Mouse (Mus musculus) limb, embryonic 14.5 days (tissue): ENCODE data around the gene Mrps26. TPM values are rescaled to one million over a fixed set of nuclear protein-coding genes. Genes with fewer than 3 reads are reported as not detected.

Experiments used
- ATAC-seq: fragments of 200-750 bp; cut with Nextera tagmentation; 2 replicates; pipeline ENCODE4 v1.8.0; 2017; ENCODE audit warnings: low read depth, moderate number of reproducible peaks, moderate TSS enrichment; ENCODE audit not compliant: low FRiP score
- DNase-seq: peaks from one replicate; pipeline ENCODE4 v3.0.0-alpha.2; 2015; ENCODE audit warnings: low spot score
- H3K27ac ChIP-seq: fragments of 300-500 bp; sonication (generic); replicated peaks from 2 replicates; pipeline ENCODE4 v1.5.1; 2014; ENCODE audit warnings: low read depth, mild to moderate bottlenecking, low read length, moderate library complexity, mixed read lengths
- H3K27me3 ChIP-seq: fragments of 300-500 bp; sonication (generic); 2 replicates; pipeline ENCODE4 v1.6.1; 2014; ENCODE audit warnings: low read length, mixed read lengths; ENCODE audit not compliant: control insufficient read depth, insufficient read depth
- H3K36me3 ChIP-seq: fragments of 300-500 bp; sonication (generic); 2 replicates; pipeline ENCODE4 v1.6.1; 2014; ENCODE audit warnings: mild to moderate bottlenecking, low read length, moderate library complexity, mixed read lengths; ENCODE audit not compliant: control insufficient read depth, insufficient read depth
- H3K4me1 ChIP-seq: fragments of 300-500 bp; sonication (generic); 2 replicates; pipeline ENCODE4 v1.6.1; 2014; ENCODE audit warnings: antibody characterized with exemption, low read length, mixed read lengths; ENCODE audit not compliant: control insufficient read depth, insufficient read depth
- H3K4me2 ChIP-seq: fragments of 300-500 bp; sonication (generic); replicated peaks from 2 replicates; pipeline ENCODE4 v1.6.1; 2014; ENCODE audit warnings: low read depth, mild to moderate bottlenecking, low read length, moderate library complexity; ENCODE audit not compliant: severe bottlenecking
- H3K4me3 ChIP-seq: fragments of 300-500 bp; sonication (generic); replicated peaks from 2 replicates; pipeline ENCODE4 v1.5.1; 2014; ENCODE audit warnings: low read length
- H3K9ac ChIP-seq: fragments of 300-500 bp; sonication (generic); 2 replicates; pipeline ENCODE4 v1.6.1; 2014; ENCODE audit warnings: mild to moderate bottlenecking, low read depth, low read length, moderate library complexity; ENCODE audit not compliant: severe bottlenecking
- H3K9me3 ChIP-seq: fragments of 300-500 bp; sonication (generic); 2 replicates; pipeline ENCODE4 v1.6.1; 2016; ENCODE audit warnings: low read length; ENCODE audit not compliant: control insufficient read depth
- POLR2A ChIP-seq: fragments of 200-500 bp; IDR thresholded peaks from 2 replicates; pipeline ENCODE4 v1.8.0; 2012; ENCODE audit warnings: inconsistent platforms, mild to moderate bottlenecking, moderate library complexity, borderline replicate concordance; ENCODE audit not compliant: insufficient read depth, insufficient read length; ENCODE audit errors: extremely low read depth
- WGBS: fragments of 180-500 bp; shearing (Covaris S2); extraction: QIAGEN DNeasy Blood & Tissue Kit; methylation state at CpG from one replicate; pipeline ENCODE4 v1.1.7; 2014; 5-methylcytosine and 5-hydroxymethylcytosine counted together
- polyA plus RNA-seq, 2 experiments: library from polyadenylated mRNA; depleted of rRNA in 1 of 2; stranded (reverse) in 1 of 2; unstranded in 1 of 2; fragments of >200 nt; fragmentation: Nextera tagmentation in 1 of 2; extraction: Ambion mirVana in 1 of 2; gene quantifications; 2 replicates each; pipeline versions ENCODE4 v1.2.1 to v1.2.3; 2012 to 2014

Gene Mrps26
- polyA plus RNA-seq, 2 experiments, result 77.9 to 102 TPM

GRCm38 (mm10) chr2:130538876-130539546, 24.5 kb upstream of the Mrps26 start:
- H3K4me2 ChIP-seq, result no peak overlapping the region
- no peak for ATAC-seq
- no peaks in the 10 kb centered on the region for H3K4me1 ChIP-seq
- peaks cover 86% of the 10 kb centered on the region for H3K36me3 ChIP-seq
- no peak overlapping the region for H3K27ac ChIP-seq
- no peaks in the 10 kb centered on the region for H3K9me3 ChIP-seq
- no peak overlapping the region for H3K9ac ChIP-seq
- H3K27me3 ChIP-seq, result no peaks in the 10 kb centered on the region
- no peak for DNase-seq
- no peak overlapping the region for H3K4me3 ChIP-seq
- TF ChIP-seq POLR2A, result no peak
- 92% methylated on average over 8 of the region's 8 CpGs for WGBS

- no peak for DNase-seq
- Histone ChIP-seq H3K4me3 (no peak overlapping the region), H3K36me3 (peaks cover 87% of the 10 kb centered on the region), H3K9me3 (no peaks in the 10 kb centered on the region), H3K27ac (no peak overlapping the region), H3K9ac (no peak overlapping the region), H3K4me1 (no peaks in the 10 kb centered on the region), H3K27me3 (no peaks in the 10 kb centered on the region), H3K4me2 (no peak overlapping the region)
- ATAC-seq, result no peak
- 96% methylated on average over 9 of the region's 9 CpGs for WGBS
- no peak for TF ChIP-seq POLR2A
Measured at GRCm38 (mm10) chr2:130540266-130540665, 23.3 kb upstream of the Mrps26 start.

- TF ChIP-seq POLR2A, result no peak
- H3K9me3 ChIP-seq, result no peaks in the 10 kb centered on the region
- WGBS, result 85% methylated on average over 8 of the region's 8 CpGs
Measured at GRCm38 (mm10) chr2:130546957-130547356, 16.6 kb upstream of the Mrps26 start.

GRCm38 (mm10) chr2:130554841-130555240, 8.7 kb upstream of the Mrps26 start:
- H3K27me3 ChIP-seq, result no peaks in the 10 kb centered on the region
- 85% methylated on average over 7 of the region's 7 CpGs for WGBS
- ATAC-seq (no peak), DNase-seq (no peak)
- no peak overlapping the region for H3K4me3 ChIP-seq
- TF ChIP-seq POLR2A, result no peak
- no peak overlapping the region for H3K27ac ChIP-seq
- no peak overlapping the region for H3K4me2 ChIP-seq
- H3K9me3 ChIP-seq, result no peaks in the 10 kb centered on the region
- H3K36me3 ChIP-seq, result peaks cover 68% of the 10 kb centered on the region
- H3K4me1 ChIP-seq, result no peaks in the 10 kb centered on the region
- H3K9ac ChIP-seq, result no peak overlapping the region

More at GRCm38 (mm10) chr2:130546957-130547356, 16.6 kb upstream of the Mrps26 start:
- ATAC-seq, result no peak
- no peak overlapping the region for H3K4me2 ChIP-seq
- H3K27me3 ChIP-seq, result no peaks in the 10 kb centered on the region
- H3K4me3 ChIP-seq, result no peak overlapping the region
- no peaks in the 10 kb centered on the region for H3K4me1 ChIP-seq
- peaks cover 94% of the 10 kb centered on the region for H3K36me3 ChIP-seq
- DNase-seq, result no peak
- no peak overlapping the region for H3K9ac ChIP-seq
- H3K27ac ChIP-seq, result no peak overlapping the region

GRCm38 (mm10) chr2:130556292-130556691, 7.2 kb upstream of the Mrps26 start:
- Histone ChIP-seq H3K4me2 (no peak overlapping the region), H3K9me3 (no peaks in the 10 kb centered on the region), H3K4me1 (no peaks in the 10 kb centered on the region), H3K27me3 (no peaks in the 10 kb centered on the region), H3K9ac (no peak overlapping the region), H3K36me3 (peaks cover 55% of the 10 kb centered on the region), H3K4me3 (no peak overlapping the region), H3K27ac (no peak overlapping the region)
- no peak for ATAC-seq
- TF ChIP-seq POLR2A, result no peak
- no peak for DNase-seq
- 91% methylated on average over 1 of the region's 1 CpGs for WGBS
